8 mouse cellular contexts compared by ENCODE assay signal in the genomic region with DNA sequence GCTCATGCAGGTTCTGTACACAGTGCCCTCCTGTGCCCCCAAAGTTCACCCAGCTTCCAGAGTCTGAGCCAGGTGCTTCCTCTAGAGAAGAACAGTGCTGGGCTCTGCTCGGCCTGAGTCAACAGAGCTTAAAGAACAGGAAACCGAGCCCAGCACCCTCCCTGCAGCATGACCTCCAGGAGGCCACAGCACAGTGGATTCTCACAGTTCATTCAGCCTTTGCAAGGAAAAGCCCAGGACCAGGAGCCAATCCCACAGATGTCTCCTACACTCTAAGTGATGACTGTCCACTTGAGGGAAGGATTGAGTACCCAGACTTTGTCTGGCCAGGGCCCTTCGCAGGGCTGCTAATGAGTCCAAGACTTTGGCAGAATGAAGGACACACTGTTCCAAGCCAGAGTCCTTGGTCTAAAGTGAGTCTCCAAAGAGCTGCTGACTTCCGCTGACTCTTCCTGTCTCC.
DNase-seq lines count a peak whose midpoint lies in the region; ATAC-seq and TF ChIP-seq lines count a peak whose summit lies in the region.

No protein-coding gene starts in this region.

- H3K9ac ChIP-seq in heart, embryonic 12.5 days = peak overlapping the region; percentile 48
- H3K9ac ChIP-seq in kidney, embryonic 14.5 days (ENCODE audit: low read depth, low read length) = no peak overlapping the region

- peaks cover 53% of the 10 kb centered on the region for H3K4me1 ChIP-seq in heart, embryonic 12.5 days (replicated peaks)
- peaks cover 13% of the 10 kb centered on the region; the same call in 1 of the 2 replicates for H3K4me1 ChIP-seq in kidney, embryonic 14.5 days (ENCODE audit: control insufficient read depth, insufficient read depth, low read length)

- peaks cover 2% of the 10 kb centered on the region; the same call in 1 of the 2 replicates for H3K36me3 ChIP-seq in heart, embryonic 12.5 days
- H3K36me3 ChIP-seq in kidney, embryonic 14.5 days (ENCODE audit: control insufficient read depth, insufficient read depth, low read length) = no peaks in the 10 kb centered on the region

- DNase-seq in layer of hippocampus, adult 2 months (ENCODE audit: low spot score in 2 of 2) = no peak
- no peak for DNase-seq in layer of hippocampus, postnatal 10 days (ENCODE audit: low spot score in 2 of 2)
- peak; percentile 30 for DNase-seq in adrenal gland, postnatal 25 days
- DNase-seq in lung, postnatal 10 days = peak; percentile 75
- DNase-seq in thymus, postnatal 25 days = peak; percentile 75
- DNase-seq in urinary bladder, postnatal 10 days (ENCODE audit: low spot score) = no peak

- WGBS in heart, embryonic 12.5 days = 29% methylated on average over 4 of the region's 4 CpGs
- WGBS in kidney, embryonic 14.5 days = 41% methylated on average over 4 of the region's 4 CpGs

- no peak overlapping the region for H3K4me2 ChIP-seq in heart, embryonic 12.5 days
- no peak overlapping the region for H3K4me2 ChIP-seq in kidney, embryonic 14.5 days (replicated peaks; ENCODE audit: low read depth, low read length)

- ATAC-seq in heart, embryonic 12.5 days (ENCODE audit: insufficient number of reproducible peaks, low FRiP score) = peak; percentile 80
- peak; percentile 72; the same call in 1 of the 2 replicates for ATAC-seq in kidney, embryonic 14.5 days (ENCODE audit: low FRiP score, low TSS enrichment)

- TF ChIP-seq CTCF in layer of hippocampus, adult 2 months (conservative IDR thresholded peaks at IDR 0.05) = peak; percentile 31

- no peaks in the 10 kb centered on the region for H3K9me3 ChIP-seq in heart, embryonic 12.5 days (replicated peaks)
- H3K9me3 ChIP-seq in kidney, embryonic 14.5 days (ENCODE audit: control insufficient read depth, low read length) = no peaks in the 10 kb centered on the region

- no peaks in the 10 kb centered on the region for H3K27me3 ChIP-seq in heart, embryonic 12.5 days (replicated peaks)
- no peaks in the 10 kb centered on the region for H3K27me3 ChIP-seq in kidney, embryonic 14.5 days (ENCODE audit: control insufficient read depth, insufficient read depth, low read length)

- H3K27ac ChIP-seq in layer of hippocampus, adult 2 months = peak overlapping the region; percentile 75
- H3K27ac ChIP-seq in heart, embryonic 12.5 days (ENCODE audit: poor library complexity, severe bottlenecking) = peak overlapping the region; percentile 90
- peak overlapping the region; percentile 30 for H3K27ac ChIP-seq in kidney, embryonic 14.5 days (ENCODE audit: low read depth, low read length)

- no peak overlapping the region for H3K4me3 ChIP-seq in layer of hippocampus, adult 2 months
- no peak overlapping the region for H3K4me3 ChIP-seq in heart, embryonic 12.5 days
- H3K4me3 ChIP-seq in kidney, embryonic 14.5 days (ENCODE audit: low read length) = no peak overlapping the region

Comparison
In these comparisons a context has a peak if more than half of its experiments do, and no peak if none do; other contexts are left out.
1. DNase-seq: peak in adrenal gland, postnatal 25 days (single experiment), lung, postnatal 10 days (single experiment) and thymus, postnatal 25 days (single experiment); none in layer of hippocampus, adult 2 months (0 of 2), layer of hippocampus, postnatal 10 days (0 of 2) and urinary bladder, postnatal 10 days (single experiment).
2. H3K27ac ChIP-seq: peak in every context shown above with its lines; median percentile 90 in heart, embryonic 12.5 days; 75 in layer of hippocampus, adult 2 months; 30 in kidney, embryonic 14.5 days.